Mouse (Mus musculus) heart, embryonic 11.5 days (tissue): ENCODE measurements at regions not wholly inside any gene's neighbourhood (a gene's known extent, or its start where the extent isn't known, plus 50 kb on each side); places are given as distances from the start of the nearest gene placed in this dataset.

Experiments used
- ATAC-seq: fragments of 200-750 bp; cut with Nextera tagmentation; replicated peaks from 2 replicates; pipeline ENCODE4 v1.8.0; 2017; ENCODE audit warnings: moderate library complexity; ENCODE audit not compliant: insufficient number of reproducible peaks, low FRiP score, low TSS enrichment
- H3K27ac ChIP-seq: fragments of 300-500 bp; sonication (generic); 2 replicates; pipeline ENCODE4 v1.5.1; 2014; ENCODE audit warnings: mild to moderate bottlenecking, low read depth, low read length
- H3K27me3 ChIP-seq: fragments of 300-500 bp; sonication (generic); 2 replicates; pipeline ENCODE4 v1.6.1; 2014; ENCODE audit warnings: mild to moderate bottlenecking, low read length, mixed read lengths; ENCODE audit not compliant: control insufficient read depth, insufficient read depth
- H3K36me3 ChIP-seq: fragments of 300-500 bp; sonication (generic); 2 replicates; pipeline ENCODE4 v1.6.1; 2014; ENCODE audit warnings: mild to moderate bottlenecking, low read length, moderate library complexity, mixed read lengths; ENCODE audit not compliant: control insufficient read depth, insufficient read depth
- H3K4me1 ChIP-seq: fragments of 300-500 bp; sonication (generic); 2 replicates; pipeline ENCODE4 v1.6.1; 2014; ENCODE audit warnings: low read length; ENCODE audit not compliant: control insufficient read depth, insufficient read depth
- H3K4me2 ChIP-seq: fragments of 300-500 bp; sonication (generic); 2 replicates; pipeline ENCODE4 v1.6.1; 2014; ENCODE audit warnings: mild to moderate bottlenecking, moderate library complexity
- H3K4me3 ChIP-seq: fragments of 300-500 bp; sonication (generic); 2 replicates; pipeline ENCODE4 v1.5.1; 2014; ENCODE audit warnings: low read depth, low read length
- H3K9ac ChIP-seq: fragments of 300-500 bp; sonication (generic); 2 replicates; pipeline ENCODE4 v1.6.1; 2014; ENCODE audit warnings: mild to moderate bottlenecking, low read depth, low read length, moderate library complexity
- H3K9me3 ChIP-seq: fragments of 300-500 bp; sonication (generic); replicated peaks from 2 replicates; pipeline ENCODE4 v1.6.1; 2016; ENCODE audit warnings: low read length; ENCODE audit not compliant: control insufficient read depth
- WGBS: fragments of 180-500 bp; shearing (Covaris S2); extraction: QIAGEN DNeasy Blood & Tissue Kit; methylation state at CpG from one replicate; pipeline ENCODE4 v1.1.7; 2014; ENCODE audit not compliant: insufficient replicate concordance; 5-methylcytosine and 5-hydroxymethylcytosine counted together

DNA sequence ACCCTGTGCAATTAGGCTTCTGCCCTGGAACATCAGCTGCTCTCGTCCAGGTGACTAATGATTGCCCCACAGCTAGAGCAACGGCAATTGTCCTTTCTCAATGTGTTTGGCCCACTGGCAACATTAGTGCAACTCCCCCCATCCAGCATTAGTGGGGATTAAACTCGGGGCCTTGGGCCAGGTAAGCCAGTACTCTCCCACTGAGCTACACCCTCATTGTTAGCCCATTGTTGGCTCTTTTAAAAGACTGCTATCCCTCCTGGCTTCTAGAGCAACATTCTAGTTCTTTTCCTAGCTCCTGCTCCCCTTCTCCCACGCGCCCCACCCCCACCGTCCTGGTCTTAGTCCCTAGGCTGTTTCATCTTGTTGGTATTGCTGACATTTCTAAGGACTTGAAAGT lies 463.4 kb downstream of the Zfp704 start:
- Histone ChIP-seq H3K4me1 (no peaks in the 10 kb centered on the region), H3K4me2 (no peak overlapping the region), H3K9ac (no peak overlapping the region), H3K9me3 (peaks cover 4% of the 10 kb centered on the region; the same call in 1 of the 2 replicates), H3K4me3 (no peak overlapping the region), H3K27ac (no peak overlapping the region), H3K27me3 (no peaks in the 10 kb centered on the region), H3K36me3 (no peaks in the 10 kb centered on the region)
- 60% methylated on average over 6 of the region's 6 CpGs for WGBS
- ATAC-seq, result no peak

DNA sequence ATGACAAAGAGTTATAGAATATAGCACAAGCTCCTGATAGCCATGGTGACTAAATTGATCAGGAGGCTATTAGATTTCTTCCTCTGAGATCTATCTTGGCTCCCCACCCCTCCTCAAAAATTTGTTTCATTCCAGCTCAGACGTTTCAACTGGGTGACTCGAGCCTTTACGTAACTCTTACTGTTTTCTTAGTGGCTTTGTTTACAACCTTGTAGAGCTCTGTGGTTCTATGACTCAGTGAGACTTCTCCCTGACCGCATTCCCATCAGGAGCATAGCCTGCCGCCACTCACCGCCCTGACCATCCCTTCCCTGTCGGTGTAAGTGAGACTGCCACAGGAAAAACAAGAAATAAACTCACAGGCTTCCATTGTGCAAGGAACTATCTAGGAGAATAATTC lies 464.3 kb downstream of the Zfp704 start:
- no peak for ATAC-seq
- H3K27me3 ChIP-seq, result no peaks in the 10 kb centered on the region
- H3K4me1 ChIP-seq, result no peaks in the 10 kb centered on the region
- H3K27ac ChIP-seq, result no peak overlapping the region
- peaks cover 4% of the 10 kb centered on the region; the same call in 1 of the 2 replicates for H3K9me3 ChIP-seq
- no peaks in the 10 kb centered on the region for H3K36me3 ChIP-seq
- H3K4me2 ChIP-seq, result no peak overlapping the region
- H3K9ac ChIP-seq, result no peak overlapping the region
- WGBS, result 81% methylated on average over 7 of the region's 7 CpGs
- no peak overlapping the region for H3K4me3 ChIP-seq

DNA sequence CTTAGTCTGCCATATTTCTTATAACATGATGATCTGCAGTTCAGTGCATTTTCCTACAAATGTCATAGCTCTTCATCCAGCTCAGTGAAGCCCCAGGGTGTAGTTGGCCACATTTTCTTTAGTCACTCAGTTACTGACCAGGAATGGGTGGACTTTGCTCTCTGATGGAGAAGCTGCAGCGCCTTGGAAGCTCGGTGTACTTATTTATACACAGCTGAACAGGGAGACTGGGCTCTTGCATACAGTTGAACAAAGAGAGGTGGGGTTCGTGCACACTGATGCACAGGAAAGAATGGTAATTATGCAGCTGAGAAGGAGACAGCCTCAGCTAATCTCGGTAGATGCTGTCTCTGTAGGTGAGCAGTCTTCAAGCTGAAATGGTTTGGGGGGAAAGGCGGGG lies 468.0 kb downstream of the Zfp704 start:
- H3K9me3 ChIP-seq, result peaks cover 4% of the 10 kb centered on the region; the same call in 1 of the 2 replicates
- ATAC-seq, result no peak
- no peaks in the 10 kb centered on the region for H3K4me1 ChIP-seq
- no peak overlapping the region for H3K27ac ChIP-seq
- H3K4me3 ChIP-seq, result no peak overlapping the region
- H3K9ac ChIP-seq, result no peak overlapping the region
- H3K27me3 ChIP-seq, result no peaks in the 10 kb centered on the region
- WGBS, result 77% methylated on average over 5 of the region's 5 CpGs
- H3K36me3 ChIP-seq, result no peaks in the 10 kb centered on the region
- no peak overlapping the region for H3K4me2 ChIP-seq

DNA sequence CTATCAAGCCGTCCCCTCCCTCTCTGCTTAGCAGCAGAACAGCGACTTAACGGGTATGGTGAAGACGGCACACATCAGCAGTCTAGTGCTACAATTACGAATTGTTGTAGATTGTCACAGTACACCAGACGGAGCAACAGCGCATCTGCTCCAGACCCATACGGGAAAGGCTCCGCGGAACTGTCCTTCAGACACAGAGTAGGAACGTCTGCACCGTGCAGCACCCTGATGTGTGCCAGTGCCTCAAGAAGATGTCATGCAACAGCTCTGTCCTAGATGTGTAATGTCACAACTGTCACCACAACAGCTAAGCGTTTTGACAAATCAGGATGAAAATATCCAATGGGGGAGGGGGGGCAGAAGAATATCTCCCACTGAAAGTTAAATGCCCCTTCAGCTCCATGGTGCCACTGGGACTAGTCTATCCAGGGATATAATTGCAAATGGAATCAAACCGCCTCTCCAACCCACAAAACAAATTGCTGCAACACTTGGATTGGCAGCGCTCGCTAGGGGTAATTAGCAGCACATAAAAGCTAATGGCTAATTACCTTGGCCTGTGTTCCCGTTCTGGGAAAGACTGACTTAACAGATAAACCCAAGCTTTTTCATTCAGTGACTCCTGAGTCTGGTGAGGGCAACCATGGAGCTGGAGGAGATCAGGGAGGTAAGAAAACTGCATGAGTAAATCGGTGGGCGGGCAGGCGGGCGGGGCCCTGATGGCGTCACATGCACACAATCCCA lies 472.6 kb downstream of the Zfp704 start:
- no peak for ATAC-seq
- 79% methylated on average over 22 of the region's 22 CpGs for WGBS

DNA sequence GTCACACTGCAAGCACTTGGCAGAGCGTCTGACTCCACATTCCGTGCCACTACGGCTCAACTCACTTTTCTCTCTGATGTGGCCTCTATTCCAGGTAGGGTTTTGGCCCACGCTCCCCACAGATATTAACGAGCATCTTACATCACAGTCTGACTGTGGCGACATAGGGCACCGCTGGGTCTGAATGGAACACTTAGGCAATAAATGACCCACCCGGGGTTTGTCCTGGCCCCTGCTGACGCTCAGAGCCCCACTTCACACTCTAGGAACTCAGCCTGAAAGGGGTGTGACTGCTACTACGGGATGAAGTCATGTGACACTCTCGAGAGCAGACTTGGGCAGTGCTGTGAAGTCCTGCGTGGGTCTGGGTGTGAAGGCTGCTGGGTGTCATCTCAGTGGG lies 475.9 kb downstream of the Zfp704 start:
- no peak overlapping the region for H3K9ac ChIP-seq
- H3K27ac ChIP-seq, result no peak overlapping the region
- WGBS, result 57% methylated on average over 12 of the region's 12 CpGs
- peaks cover 3% of the 10 kb centered on the region; the same call in 1 of the 2 replicates for H3K4me1 ChIP-seq
- peak; percentile 46; the same call in 1 of the 2 replicates for ATAC-seq
- H3K36me3 ChIP-seq, result no peaks in the 10 kb centered on the region
- H3K4me2 ChIP-seq, result peak overlapping the region; percentile 4; the same call in 1 of the 2 replicates
- H3K27me3 ChIP-seq, result no peaks in the 10 kb centered on the region
- no peak overlapping the region for H3K4me3 ChIP-seq
- H3K9me3 ChIP-seq, result no peaks in the 10 kb centered on the region

More for the DNA sequence above, 472.6 kb downstream of the Zfp704 start:
- Histone ChIP-seq H3K36me3 (no peaks in the 10 kb centered on the region), H3K4me1 (peaks cover 3% of the 10 kb centered on the region; the same call in 1 of the 2 replicates), H3K27ac (no peak overlapping the region), H3K9me3 (no peaks in the 10 kb centered on the region), H3K4me2 (no peak overlapping the region), H3K4me3 (no peak overlapping the region), H3K9ac (no peak overlapping the region), H3K27me3 (no peaks in the 10 kb centered on the region)

DNA sequence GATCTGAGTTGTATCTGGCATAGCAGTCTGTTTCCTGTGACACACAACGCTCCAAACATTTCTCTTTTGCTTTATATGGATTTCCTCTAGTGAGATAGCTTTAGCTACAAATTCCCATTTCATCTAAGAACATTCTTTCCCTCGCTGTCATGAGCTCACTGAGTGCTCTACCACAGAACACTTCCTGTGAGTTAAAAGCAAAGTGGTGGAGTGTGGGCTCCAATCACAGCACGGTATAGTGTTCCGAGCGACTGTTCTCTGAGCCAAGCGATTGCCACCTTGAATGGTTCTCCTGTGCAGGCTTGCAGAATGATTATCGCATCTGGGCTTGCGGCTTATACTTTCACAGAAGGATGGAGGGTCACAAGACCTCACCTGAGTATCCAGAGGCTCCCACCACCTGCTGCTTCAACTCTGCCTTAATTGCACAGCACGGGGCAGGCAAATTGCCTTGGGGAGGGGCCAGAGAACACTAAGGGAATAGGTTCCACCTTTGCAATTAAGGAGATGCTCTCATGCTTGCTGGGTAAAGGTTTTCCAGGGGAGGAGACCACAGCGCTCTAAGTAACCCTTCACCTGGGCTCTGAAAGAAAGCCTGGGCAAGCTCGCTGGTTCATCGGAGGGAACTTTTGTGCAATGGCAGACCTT lies 477.7 kb downstream of the Zfp704 start:
- Histone ChIP-seq H3K4me1 (peaks cover 3% of the 10 kb centered on the region; the same call in 1 of the 2 replicates), H3K27me3 (no peaks in the 10 kb centered on the region), H3K9ac (no peak overlapping the region), H3K4me2 (no peak overlapping the region), H3K27ac (no peak overlapping the region), H3K36me3 (no peaks in the 10 kb centered on the region), H3K9me3 (no peaks in the 10 kb centered on the region), H3K4me3 (no peak overlapping the region)
- whole genome bisulfite sequencing, result 68% methylated on average over 12 of the region's 12 CpGs
- ATAC-seq, result no peak

DNA sequence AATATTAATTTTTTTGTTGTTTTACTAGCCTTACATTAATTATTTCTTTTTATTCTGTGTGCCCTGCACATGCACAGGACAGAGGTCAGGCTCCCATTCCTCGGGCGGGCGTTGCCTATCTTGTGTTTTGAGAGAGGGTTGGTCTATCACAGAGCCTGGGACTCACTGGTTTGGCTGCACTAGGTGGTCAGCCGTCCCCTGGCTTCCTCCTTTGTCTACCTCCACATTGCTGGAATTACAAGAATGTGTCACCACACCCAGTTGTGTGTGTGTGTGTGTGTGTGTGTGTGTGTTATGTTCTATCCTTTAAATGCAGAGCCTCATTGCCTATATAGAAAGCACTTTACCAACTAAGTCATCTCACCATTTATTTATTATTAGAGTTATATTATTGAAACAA lies 478.5 kb downstream of the Zfp704 start:
- H3K9me3 ChIP-seq, result no peaks in the 10 kb centered on the region
- no peaks in the 10 kb centered on the region for H3K27me3 ChIP-seq
- H3K4me3 ChIP-seq, result no peak overlapping the region
- no peak overlapping the region for H3K9ac ChIP-seq
- H3K36me3 ChIP-seq, result no peaks in the 10 kb centered on the region
- H3K4me2 ChIP-seq, result no peak overlapping the region
- H3K27ac ChIP-seq, result no peak overlapping the region
- WGBS, result 55% methylated on average over 4 of the region's 4 CpGs
- peaks cover 3% of the 10 kb centered on the region; the same call in 1 of the 2 replicates for H3K4me1 ChIP-seq
- ATAC-seq, result no peak

DNA sequence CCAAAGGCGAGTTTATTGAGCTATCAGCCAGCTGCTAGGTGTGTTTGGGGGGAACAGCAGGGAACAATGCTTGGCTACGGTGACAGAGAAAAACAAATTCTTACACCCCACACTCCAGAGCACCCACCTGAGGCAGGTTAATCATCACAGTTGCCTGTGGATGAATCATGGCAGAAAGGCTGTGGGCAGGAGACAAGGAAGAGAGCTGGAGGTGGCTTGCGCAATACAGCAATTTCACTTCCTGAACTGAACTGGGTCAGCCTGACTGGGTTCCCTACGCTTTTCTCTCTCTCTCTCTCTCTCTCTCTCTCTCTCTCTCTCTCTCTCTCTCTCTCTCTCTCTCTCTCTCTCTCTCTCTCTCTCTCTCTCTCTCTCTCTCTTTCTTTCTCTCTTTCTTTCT lies 481.5 kb downstream of the Zfp704 start:
- ATAC-seq, result no peak
- 72% methylated on average over 4 of the region's 4 CpGs for WGBS
- H3K27me3 ChIP-seq, result no peaks in the 10 kb centered on the region

More for the DNA sequence above, 481.5 kb downstream of the Zfp704 start:
- no peaks in the 10 kb centered on the region for H3K9me3 ChIP-seq
- H3K36me3 ChIP-seq, result no peaks in the 10 kb centered on the region
- no peak overlapping the region for H3K4me2 ChIP-seq
- H3K27ac ChIP-seq, result no peak overlapping the region
- H3K4me1 ChIP-seq, result no peaks in the 10 kb centered on the region
- no peak overlapping the region for H3K4me3 ChIP-seq
- no peak overlapping the region for H3K9ac ChIP-seq
